Mouse (Mus musculus): ENCODE results near the gene Fam71f1.
A peak's percentile ranks its signal among the peaks of the same experiment; 100 is the strongest.
"Not testable (repeated sequence)": the region's sequence is repeated elsewhere in the genome, so short reads cannot be mapped to it uniquely, and the experiment has no call there.

Fam71f1 gene

GRCm38 (mm10) chr6:29329514-29329913 is 10.6 kb downstream of the Fam71f1 start:
- no peak for DNase-seq

DNA sequence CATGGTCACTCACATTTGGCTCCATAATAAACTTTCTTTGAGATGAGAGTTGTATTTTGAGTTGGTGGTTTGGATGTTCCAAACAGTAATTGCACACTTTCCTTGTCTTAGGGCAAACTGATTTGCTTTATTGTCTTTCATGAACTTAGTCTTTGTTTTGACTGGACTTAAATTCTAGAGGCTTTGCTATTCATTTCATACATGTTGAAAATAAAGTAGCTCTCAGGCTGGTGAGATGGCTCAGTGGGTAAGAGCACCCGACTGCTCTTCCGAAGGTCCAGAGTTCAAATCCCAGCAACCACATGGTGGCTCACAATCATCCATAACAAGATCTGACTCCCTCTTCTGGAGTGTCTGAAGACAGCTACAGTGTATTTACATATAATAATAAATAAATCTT is 27.6 kb downstream of the Fam71f1 start:
- DNase-seq = not testable (repeated sequence)

GRCm38 (mm10) chr6:29347189-29347588 is 28.2 kb downstream of the Fam71f1 start:
- DNase-seq = no peak

DNA sequence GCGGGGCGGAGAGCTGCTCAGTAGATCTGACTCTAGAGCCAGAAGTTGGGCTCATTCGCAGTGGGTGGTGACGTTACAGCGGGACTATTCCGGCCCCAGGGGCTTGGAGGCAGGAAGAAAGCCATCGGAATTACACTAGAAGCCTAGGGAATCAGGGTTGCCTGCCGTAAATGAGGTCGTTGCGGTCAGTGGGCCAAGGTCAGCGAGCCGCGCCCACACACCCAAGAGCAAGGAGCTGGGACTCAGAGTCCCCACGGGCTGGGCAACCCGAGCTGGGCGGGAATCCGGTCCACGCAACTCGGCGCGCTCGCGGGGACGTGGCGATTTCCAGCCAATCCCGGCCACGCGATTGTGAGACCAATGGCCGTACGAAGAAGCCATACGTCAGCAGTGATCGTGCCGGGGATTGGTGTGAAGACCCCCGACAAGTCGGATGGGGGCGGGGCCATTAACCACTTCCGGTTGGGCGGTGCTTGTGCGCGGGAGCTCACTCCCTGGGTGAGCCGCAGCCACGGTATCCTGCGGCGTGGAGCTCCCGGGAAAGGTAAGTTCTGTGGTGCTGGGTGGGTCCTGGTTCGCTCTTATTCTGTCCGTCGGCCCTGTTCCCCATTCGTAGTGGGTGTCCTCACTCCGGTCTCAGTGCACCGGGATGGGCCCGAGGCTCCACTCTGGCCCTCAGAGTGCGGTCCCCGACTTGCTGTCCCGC is 28.9 kb downstream of the Fam71f1 start, which contains the start of gene Calu:
TSS of gene Calu (plus strand) at position 405 of the 706 bp plus-strand sequence.
- peak; percentile 100 for DNase-seq

GRCm38 (mm10) chr6:29348371-29348724 is 29.4 kb downstream of the Fam71f1 start:
- peak in 1 of 2 experiments; percentile 24 for DNase-seq

DNA sequence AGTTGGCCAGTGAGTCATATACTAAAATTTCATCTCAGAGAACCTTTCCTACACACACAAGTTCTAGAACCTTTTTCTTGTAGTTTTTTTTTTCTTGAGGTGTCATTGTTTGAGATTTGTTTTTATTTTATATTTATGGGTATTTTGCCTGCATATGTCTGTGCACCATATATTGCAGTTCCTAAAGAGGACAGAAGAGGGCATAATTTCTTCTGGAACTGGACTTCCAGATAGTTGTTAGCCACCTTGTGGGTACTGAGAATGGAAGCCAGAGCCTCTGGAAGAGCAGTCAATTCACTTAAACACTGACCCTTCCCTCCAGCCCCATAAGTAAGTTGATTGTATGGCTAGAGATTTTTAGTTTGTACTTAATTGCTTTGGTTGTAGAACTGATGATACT is 32.7 kb downstream of the Fam71f1 start:
- DNase-seq = no peak

DNA sequence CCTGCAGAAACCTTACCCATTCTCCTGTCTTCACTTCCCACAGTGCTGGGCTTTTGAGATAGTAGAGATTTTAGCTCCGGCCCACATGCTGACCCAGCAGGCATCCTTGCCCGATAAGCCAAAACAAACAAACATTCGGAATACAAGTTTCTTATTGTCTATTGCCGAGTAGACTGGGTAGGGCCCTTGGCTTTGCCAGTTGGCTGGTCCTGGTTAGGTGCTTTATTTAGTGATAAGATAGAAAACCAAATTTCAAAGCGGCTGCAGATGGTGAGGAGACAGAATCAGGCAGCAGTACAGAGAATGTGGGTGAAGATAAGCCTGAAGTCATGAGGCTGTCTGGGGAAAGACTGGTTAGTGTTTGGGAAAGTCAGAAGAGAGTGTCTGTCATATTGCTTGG is 33.9 kb downstream of the Fam71f1 start:
- DNase-seq = no peak

DNA sequence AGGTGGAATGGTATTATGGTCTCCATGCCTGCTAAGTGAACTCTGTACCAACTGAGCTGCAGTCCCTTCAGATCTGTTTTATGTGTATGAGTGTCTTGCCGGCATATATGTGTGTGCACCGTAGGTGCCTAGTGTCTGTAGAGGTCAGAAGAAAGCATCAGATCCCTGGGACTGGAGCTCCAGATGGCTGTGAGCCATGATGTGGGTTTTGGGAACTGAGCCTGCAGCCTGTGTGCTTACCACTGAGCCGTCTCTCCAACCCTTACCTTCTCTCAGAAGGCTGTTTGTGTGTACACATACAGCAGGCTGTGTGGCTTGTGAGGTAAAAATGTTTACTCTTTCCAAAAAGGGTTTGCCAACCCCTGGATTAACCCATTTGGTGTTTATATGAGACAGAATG is 40.4 kb downstream of the Fam71f1 start:
- DNase-seq = no peak

DNA sequence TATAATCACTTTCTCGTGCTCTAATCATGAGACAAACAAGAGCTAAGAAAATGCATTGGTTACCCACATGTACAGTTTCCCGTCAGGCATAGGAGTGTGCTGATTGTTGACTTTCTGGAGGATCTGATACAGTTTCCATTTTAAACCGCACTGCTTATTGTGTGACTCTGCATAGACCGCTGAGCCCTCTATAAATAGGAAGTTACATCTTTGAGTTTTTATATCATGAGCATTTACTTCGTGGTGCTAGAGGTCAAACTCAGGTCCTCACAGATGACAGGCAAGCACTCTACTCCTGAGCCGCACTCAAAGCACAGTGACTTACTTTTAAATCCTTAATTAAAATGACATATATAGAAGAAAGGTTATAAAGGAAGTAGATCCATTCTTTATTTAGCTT is 41.3 kb downstream of the Fam71f1 start:
- no peak for DNase-seq

DNA sequence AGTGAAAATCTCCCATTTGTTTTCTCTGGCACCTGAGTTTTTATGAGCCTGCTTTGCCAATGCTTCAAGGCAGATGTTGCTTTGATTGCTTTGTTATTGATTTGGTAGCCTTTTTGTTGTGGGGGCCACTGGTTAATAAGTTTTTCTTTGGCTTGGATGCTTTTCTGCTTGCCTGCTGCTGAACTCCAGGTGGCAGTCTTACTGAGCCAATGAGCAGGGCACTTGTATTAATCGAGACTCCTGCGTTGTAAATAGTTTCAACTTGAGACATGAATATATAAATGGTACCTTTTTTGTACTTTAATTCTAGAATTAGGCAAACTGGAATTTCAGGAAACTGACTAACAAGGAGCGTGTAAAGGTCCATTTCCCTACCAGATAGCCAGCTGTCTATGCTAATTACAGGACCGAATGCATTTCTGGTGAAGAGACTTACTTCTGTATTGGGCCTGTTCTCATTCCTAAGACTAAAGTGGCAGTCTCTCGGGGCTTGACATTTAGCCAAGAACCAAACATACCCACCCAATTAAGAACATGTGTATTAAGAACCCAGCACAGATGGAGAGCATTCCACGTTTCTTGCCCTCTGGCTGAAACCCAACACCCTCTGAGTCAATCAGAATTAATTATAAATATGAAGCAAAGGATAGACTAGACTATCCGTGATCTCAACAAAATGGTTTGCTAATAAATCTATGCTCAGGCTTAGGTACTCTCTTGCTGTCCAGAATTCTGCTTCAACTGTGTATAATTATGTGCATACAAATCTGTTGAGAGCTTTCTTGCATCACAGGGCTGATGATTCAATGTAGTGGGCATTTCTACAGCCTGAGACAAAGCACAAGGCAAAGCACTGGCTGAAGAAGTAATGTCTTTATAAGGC is 43.5 kb downstream of the Fam71f1 start:
- DNase-seq = peak in 1 of 2 experiments; percentile 19

- no peak for DNase-seq
These were observed 44.2 kb downstream of the Fam71f1 start for GRCm38 (mm10) chr6:29363129-29363515.

GRCm38 (mm10) chr6:29365277-29365676 is 46.3 kb downstream of the Fam71f1 start:
- DNase-seq = no peak

DNA sequence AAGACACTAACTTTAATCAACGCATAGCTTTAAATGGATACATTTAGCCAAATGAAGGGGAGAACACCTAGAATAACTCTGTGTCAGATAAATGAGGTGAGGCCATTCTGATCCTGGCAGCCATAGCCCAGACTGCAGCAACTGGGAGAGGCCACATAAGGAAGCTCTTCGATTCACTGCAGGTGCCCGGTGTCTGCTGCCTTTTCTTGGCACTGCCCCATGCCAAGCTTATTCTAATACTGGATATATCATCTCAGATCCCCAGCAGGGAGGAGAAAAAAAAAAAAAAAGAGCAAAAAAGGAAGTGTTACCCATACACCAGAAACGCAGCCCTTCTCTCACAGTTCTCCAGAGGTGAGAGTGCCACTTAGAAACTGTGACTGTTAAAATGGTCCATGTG is 58.4 kb downstream of the Fam71f1 start:
- no peak for DNase-seq

- no peak for DNase-seq
These were observed 59.7 kb downstream of the Fam71f1 start for GRCm38 (mm10) chr6:29378678-29379077.

GRCm38 (mm10) chr6:29379954-29380353 is 61.0 kb downstream of the Fam71f1 start:
- DNase-seq = no peak

DNA sequence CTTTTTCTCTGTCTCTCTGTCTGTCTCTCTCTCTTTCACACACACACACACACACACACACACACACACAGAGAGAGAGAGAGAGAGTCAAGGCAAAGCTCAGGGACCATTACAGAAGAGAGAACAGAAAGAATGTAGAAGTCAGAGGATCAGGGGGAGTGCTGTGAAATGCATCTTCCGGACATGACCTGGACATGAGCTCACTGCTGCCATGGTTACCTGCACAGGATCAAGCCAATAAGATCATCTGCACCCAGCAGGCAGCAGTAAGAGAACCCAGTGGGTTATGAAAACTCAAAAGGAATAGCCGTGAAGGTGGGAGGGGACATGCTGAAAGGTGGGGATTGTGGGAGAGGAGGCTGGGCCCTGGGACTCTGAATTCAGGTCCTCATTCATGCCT is 63.5 kb downstream of the Fam71f1 start:
- DNase-seq = no peak
